Comparison of ENCODE assay signal across 7 mouse cellular contexts in the genomic region with DNA sequence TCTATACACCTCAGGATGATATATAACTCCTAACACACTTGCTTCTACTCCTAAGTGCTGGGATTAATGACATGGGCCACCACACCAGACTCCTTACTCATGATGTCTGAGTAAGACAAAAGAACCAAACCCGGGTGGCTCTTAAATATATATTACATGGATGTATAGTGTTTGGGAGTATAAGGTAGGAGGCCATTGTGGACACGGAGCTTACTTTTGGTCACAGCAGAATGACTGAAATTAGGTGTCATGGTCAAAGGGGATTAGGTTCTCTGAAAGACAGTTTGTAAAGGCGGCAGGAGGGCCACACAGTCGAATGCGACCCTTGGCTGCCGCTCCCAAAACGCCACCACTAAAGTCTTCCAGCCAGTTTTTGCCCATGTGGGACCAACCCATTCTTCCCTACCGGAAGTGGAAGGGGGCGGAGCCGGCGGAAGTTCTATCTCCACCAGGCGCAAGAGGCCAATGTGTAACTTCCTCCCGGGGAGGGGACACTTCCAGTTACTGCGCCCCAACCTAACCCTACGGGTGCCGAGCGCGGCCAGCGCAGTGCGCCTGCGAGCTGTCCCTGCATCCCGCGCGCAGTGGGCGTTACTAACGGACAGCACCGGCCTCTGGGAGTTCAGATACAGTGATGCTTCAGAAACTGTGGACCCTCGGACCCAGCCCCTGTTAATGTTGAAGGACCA. TPM values are rescaled to one million over a fixed set of nuclear protein-coding genes. Genes with fewer than 3 reads are reported as not detected.
DNase-seq lines count a peak whose midpoint lies in the region; ATAC-seq and TF ChIP-seq lines count a peak whose summit lies in the region.

No protein-coding gene starts in this region.

- TF ChIP-seq POLR2A in kidney, adult 2 months (IDR thresholded peaks at IDR 0.05; ENCODE audit: low read depth, low read length) = no peak
- no peak for TF ChIP-seq POLR2A in spleen, adult 2 months (IDR thresholded peaks at IDR 0.05; ENCODE audit: low read depth, low read length)

- H3K9me3 ChIP-seq in embryonic facial prominence, embryonic 13.5 days = no peaks in the 10 kb centered on the region
- H3K9me3 ChIP-seq in limb, embryonic 12.5 days = no peaks in the 10 kb centered on the region
- H3K9me3 ChIP-seq in midbrain, embryonic 15.5 days = no peaks in the 10 kb centered on the region

- no peak for TF ChIP-seq CTCF in kidney, adult 2 months (conservative IDR thresholded peaks at IDR 0.05; ENCODE audit: insufficient read depth, insufficient read length, low read depth, low read length)
- no peak for TF ChIP-seq CTCF in spleen, adult 2 months (IDR thresholded peaks at IDR 0.05; ENCODE audit: extremely low read depth, insufficient read depth, insufficient read length, insufficient replicate concordance)

- H3K36me3 ChIP-seq in embryonic facial prominence, embryonic 13.5 days = no peaks in the 10 kb centered on the region
- H3K36me3 ChIP-seq in kidney, adult 2 months (ENCODE audit: control insufficient read depth, insufficient read depth, low read length) = no peaks in the 10 kb centered on the region
- no peaks in the 10 kb centered on the region for H3K36me3 ChIP-seq in limb, embryonic 12.5 days
- H3K36me3 ChIP-seq in midbrain, embryonic 15.5 days (replicated peaks) = no peaks in the 10 kb centered on the region
- H3K36me3 ChIP-seq in spleen, adult 2 months (ENCODE audit: control insufficient read depth, insufficient read depth, low read length) = no peaks in the 10 kb centered on the region

- peak overlapping the region; percentile 67 for H3K4me2 ChIP-seq in embryonic facial prominence, embryonic 13.5 days
- peak overlapping the region; percentile 62 for H3K4me2 ChIP-seq in limb, embryonic 12.5 days
- peak overlapping the region; percentile 63 for H3K4me2 ChIP-seq in midbrain, embryonic 15.5 days

- peak overlapping the region; percentile 72 for H3K9ac ChIP-seq in embryonic facial prominence, embryonic 13.5 days
- H3K9ac ChIP-seq in limb, embryonic 12.5 days (replicated peaks) = peak overlapping the region; percentile 58; the same call in 1 of the 2 replicates
- peak overlapping the region; percentile 35 for H3K9ac ChIP-seq in midbrain, embryonic 15.5 days

- DNase-seq in adrenal gland, postnatal 36 days = peak; percentile 93 to 95
- peak; percentile 92 to 95 for DNase-seq in heart, adult 18-20 months
- DNase-seq in kidney, adult 2 months = peak; percentile 96
- peak; percentile 28 to 82 for DNase-seq in spleen, adult 2 months (ENCODE audit: low read depth in 1 of 2, low spot score in 2 of 2)

- ATAC-seq in embryonic facial prominence, embryonic 13.5 days (ENCODE audit: insufficient number of reproducible peaks, insufficient read depth, low FRiP score, low TSS enrichment, low read depth) = peak; percentile 88
- peak; percentile 87 for ATAC-seq in limb, embryonic 12.5 days (ENCODE audit: insufficient number of reproducible peaks, insufficient read depth, low FRiP score, low TSS enrichment, low read depth)
- ATAC-seq in midbrain, embryonic 15.5 days (replicated peaks) = peak; percentile 98

- H3K27ac ChIP-seq in embryonic facial prominence, embryonic 13.5 days = no peak overlapping the region
- no peak overlapping the region for H3K27ac ChIP-seq in kidney, adult 2 months (ENCODE audit: insufficient read depth, low read depth, low read length)
- no peak overlapping the region for H3K27ac ChIP-seq in limb, embryonic 12.5 days
- H3K27ac ChIP-seq in midbrain, embryonic 15.5 days = peak overlapping the region; percentile 60
- peak overlapping the region; percentile 19; the same call in 1 of the 2 replicates for H3K27ac ChIP-seq in spleen, adult 2 months (ENCODE audit: insufficient read depth, low read length)

- WGBS in embryonic facial prominence, embryonic 13.5 days = 18% methylated on average over 28 of the region's 28 CpGs
- 22% methylated on average over 28 of the region's 28 CpGs for WGBS in kidney, adult 2 months
- 28% methylated on average over 28 of the region's 28 CpGs for WGBS in limb, embryonic 12.5 days
- 26% methylated on average over 28 of the region's 28 CpGs for WGBS in midbrain, embryonic 15.5 days
- WGBS in spleen, adult 2 months = 23% methylated on average over 28 of the region's 28 CpGs

- H3K27me3 ChIP-seq in embryonic facial prominence, embryonic 13.5 days = peaks cover 5% of the 10 kb centered on the region; the same call in 1 of the 2 replicates
- no peaks in the 10 kb centered on the region for H3K27me3 ChIP-seq in kidney, adult 2 months (replicated peaks; ENCODE audit: control insufficient read depth, insufficient read depth, low read length)
- peaks cover 5% of the 10 kb centered on the region; the same call in 1 of the 2 replicates for H3K27me3 ChIP-seq in limb, embryonic 12.5 days
- peaks cover 11% of the 10 kb centered on the region; the same call in 1 of the 2 replicates for H3K27me3 ChIP-seq in midbrain, embryonic 15.5 days (replicated peaks)
- no peaks in the 10 kb centered on the region for H3K27me3 ChIP-seq in spleen, adult 2 months (ENCODE audit: control insufficient read depth, insufficient read depth, low read length)

- H3K4me3 ChIP-seq in embryonic facial prominence, embryonic 13.5 days = peak overlapping the region; percentile 53
- H3K4me3 ChIP-seq in kidney, adult 2 months (ENCODE audit: insufficient read depth, low read depth, low read length) = peak overlapping the region; percentile 54
- H3K4me3 ChIP-seq in limb, embryonic 12.5 days (replicated peaks) = peak overlapping the region; percentile 47
- H3K4me3 ChIP-seq in midbrain, embryonic 15.5 days = peak overlapping the region; percentile 51
- peak overlapping the region; percentile 64 for H3K4me3 ChIP-seq in spleen, adult 2 months (ENCODE audit: extremely low read depth, insufficient read depth, insufficient read length)

- H3K4me1 ChIP-seq in embryonic facial prominence, embryonic 13.5 days = peaks cover 8% of the 10 kb centered on the region
- no peaks in the 10 kb centered on the region; the same call in 1 of the 2 replicates for H3K4me1 ChIP-seq in kidney, adult 2 months (ENCODE audit: control insufficient read depth, insufficient read depth, low read length)
- peaks cover 11% of the 10 kb centered on the region for H3K4me1 ChIP-seq in limb, embryonic 12.5 days (replicated peaks)
- H3K4me1 ChIP-seq in midbrain, embryonic 15.5 days = peaks cover 11% of the 10 kb centered on the region
- H3K4me1 ChIP-seq in spleen, adult 2 months (ENCODE audit: control insufficient read depth, insufficient read depth, insufficient read length) = peaks cover 2% of the 10 kb centered on the region; the same call in 1 of the 2 replicates

RNA-seq across cellular contexts. Expression of a gene that starts 25.8 kb away (rescaled TPM):
- total RNA-seq in adrenal gland, postnatal 36 days (2021) = 10 to 100 TPM; 13.2 to 14.9 TPM
- 24.2 and 27.2 TPM in 2 replicates for polyA plus RNA-seq in embryonic facial prominence, embryonic 13.5 days (2015; fragmentation: Nextera tagmentation; extraction: Ambion mirVana)
- 1 to 10 TPM; 5.1 to 5.3 TPM for total RNA-seq in heart, adult 18-20 months (2021)
- polyA plus RNA-seq in kidney, adult 2 months (2012; rRNA removed) = 3.9 and 4.3 TPM in 2 replicates
- polyA plus RNA-seq in limb, embryonic 12.5 days (2016; fragmentation: Nextera tagmentation; extraction: Ambion mirVana) = 32.4 and 34.4 TPM in 2 replicates
- polyA plus RNA-seq in midbrain, embryonic 15.5 days (2015; fragmentation: Nextera tagmentation; extraction: Ambion mirVana) = 33.3 and 35.4 TPM in 2 replicates
- 7.2 and 8.0 TPM in 2 replicates for polyA plus RNA-seq in spleen, adult 2 months (2012; rRNA removed)

RNA-seq across cellular contexts. Expression of a gene that starts 59.7 kb away (rescaled TPM):
- 10 to 100 TPM; 34.9 to 39.2 TPM for total RNA-seq in adrenal gland, postnatal 36 days (2021)
- polyA plus RNA-seq in embryonic facial prominence, embryonic 13.5 days (2015; fragmentation: Nextera tagmentation; extraction: Ambion mirVana) = 42.5 and 43.2 TPM in 2 replicates
- total RNA-seq in heart, adult 18-20 months (2021) = 10 to 100 TPM; 17.1 to 21.2 TPM
- 29.9 TPM in 2 replicates for polyA plus RNA-seq in kidney, adult 2 months (2012; rRNA removed)
- 47.2 and 49.5 TPM in 2 replicates for polyA plus RNA-seq in limb, embryonic 12.5 days (2016; fragmentation: Nextera tagmentation; extraction: Ambion mirVana)
- polyA plus RNA-seq in midbrain, embryonic 15.5 days (2015; fragmentation: Nextera tagmentation; extraction: Ambion mirVana) = 46.1 and 46.8 TPM in 2 replicates
- polyA plus RNA-seq in spleen, adult 2 months (2012; rRNA removed) = 23.4 and 23.8 TPM in 2 replicates

Comparison
In these comparisons a context has a peak if more than half of its experiments do, and no peak if none do; other contexts are left out.
1. H3K27ac ChIP-seq: peak in midbrain, embryonic 15.5 days (single experiment) and spleen, adult 2 months (single experiment); none in embryonic facial prominence, embryonic 13.5 days (single experiment), kidney, adult 2 months (single experiment) and limb, embryonic 12.5 days (single experiment).
2. Peak in every context shown above with its lines, with median percentiles within 50 percentile points of each other: DNase-seq, ATAC-seq, H3K4me2 ChIP-seq, H3K4me3 ChIP-seq and H3K9ac ChIP-seq.